In genomic region chr16:30397127-30398057, GRCm38 (mm10) we compare ENCODE assay signal across 8 mouse cellular contexts. TPM values are rescaled to one million over a fixed set of nuclear protein-coding genes. Genes with fewer than 3 reads are reported as not detected.
DNase-seq lines count a peak whose midpoint lies in the region; ATAC-seq lines count a peak whose summit lies in the region.

No protein-coding gene starts in this region.

- H3K27me3 ChIP-seq in liver, embryonic 11.5 days (replicated peaks; ENCODE audit: control insufficient read depth, insufficient read depth, low read length), result no peaks in the 10 kb centered on the region

- H3K9ac ChIP-seq in liver, embryonic 11.5 days (ENCODE audit: low read depth, low read length), result no peak overlapping the region; the same call in 1 of the 2 replicates

- WGBS in liver, embryonic 11.5 days, result 29% methylated on average over 15 of the region's 15 CpGs

- no peak overlapping the region for H3K4me3 ChIP-seq in liver, embryonic 11.5 days (ENCODE audit: low read depth, low read length)

- H3K4me2 ChIP-seq in liver, embryonic 11.5 days, result peak overlapping the region; percentile 9; the same call in 1 of the 2 replicates

- peak; percentile 27 to 35 for DNase-seq in urinary bladder, adult 18-20 months (ENCODE audit: low spot score in 2 of 2)
- no peak for DNase-seq in urinary bladder, postnatal 10 days (ENCODE audit: low spot score)
- peak; percentile 34 to 42 for DNase-seq in heart, adult 9 months (ENCODE audit: low spot score in 2 of 2)
- no peak for DNase-seq in liver, embryonic 11.5 days (ENCODE audit: low spot score)
- DNase-seq in retina, postnatal 7 days (ENCODE audit: low read depth, low spot score), result peak; percentile 61
- DNase-seq in right cerebral cortex, postnatal 25 days, result no peak

- H3K36me3 ChIP-seq in liver, embryonic 11.5 days (ENCODE audit: control insufficient read depth, insufficient read depth, low read length), result no peaks in the 10 kb centered on the region

- ATAC-seq in liver, embryonic 11.5 days (replicated peaks; ENCODE audit: low FRiP score), result no peak
- ATAC-seq in inflammation-experienced regulatory T-cells, adult 6 months, result no peak
- ATAC-seq in CD4-positive, CD25-positive, alpha-beta regulatory T cell, adult 4 months, result no peak

- peaks cover 12% of the 10 kb centered on the region for H3K4me1 ChIP-seq in liver, embryonic 11.5 days (replicated peaks; ENCODE audit: control insufficient read depth, insufficient read depth, low read length)

- no peaks in the 10 kb centered on the region for H3K9me3 ChIP-seq in liver, embryonic 11.5 days (ENCODE audit: control insufficient read depth, low read length)

- H3K27ac ChIP-seq in liver, embryonic 11.5 days (ENCODE audit: low read depth, low read length), result no peak overlapping the region

RNA-seq across cellular contexts. Expression of gene Atp13a3, which starts 8.4 kb away (rescaled TPM):
- 22.6 and 23.0 TPM in 2 replicates for polyA plus RNA-seq in liver, embryonic 11.5 days (2014; fragmentation: Nextera tagmentation; extraction: Ambion mirVana)
- 10 to 100 TPM in 2 of 3 experiments, 1 to 10 TPM in 1; 9.3 to 13.1 (median 12.9) TPM for polyA plus RNA-seq in inflammation-experienced regulatory T-cells, adult 6 months (2017; shearing (Covaris generic))
- polyA plus RNA-seq in CD4-positive, CD25-positive, alpha-beta regulatory T cell, adult 4 months (2017; shearing (Covaris generic)), result 10 to 100 TPM in 1 of 2 experiments, 1 to 10 TPM in 1; 8.8 to 13.1 TPM

Comparison
In these comparisons a context has a peak if more than half of its experiments do, and no peak if none do; other contexts are left out.
1. DNase-seq: peak in urinary bladder, adult 18-20 months (2 of 2), heart, adult 9 months (2 of 2) and retina, postnatal 7 days (single experiment); none in urinary bladder, postnatal 10 days (single experiment), liver, embryonic 11.5 days (single experiment) and right cerebral cortex, postnatal 25 days (single experiment).